Mouse (Mus musculus) left cerebral cortex, adult 11 months (tissue): ENCODE measurements around the gene Myo1e.
A peak's percentile ranks its signal among the peaks of the same experiment; 100 is the strongest.

ENCODE experiments used
- DNase-seq: peaks from one replicate; pipeline ENCODE4 v3.0.0; 2022; ENCODE audit warnings: low spot score

Gene Myo1e

GRCm38 (mm10) chr9:70409743-70410142, 202.6 kb downstream of the Myo1e start:
- no peak for DNase-seq

DNA sequence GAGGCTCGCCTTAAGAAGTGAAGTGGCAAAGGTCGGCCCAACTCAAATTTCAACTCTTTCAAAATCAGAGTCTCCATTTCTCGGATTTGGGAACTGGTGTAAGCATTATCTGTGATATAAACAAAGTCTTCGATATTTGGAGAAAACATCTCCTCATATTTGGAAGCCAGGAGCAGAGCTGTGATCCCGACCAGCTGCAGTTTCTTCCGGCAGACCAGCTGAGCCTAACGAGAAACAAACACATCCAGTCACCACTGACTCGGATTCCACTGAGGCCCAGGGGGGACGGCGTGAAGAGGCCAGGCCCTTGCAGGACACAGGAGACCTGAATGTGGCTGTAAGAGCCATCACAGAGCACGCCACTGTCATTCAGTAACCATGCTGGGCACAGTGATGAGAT, 203.5 kb downstream of the Myo1e start:
- DNase-seq = no peak

- no peak for DNase-seq
These were observed 205.9 kb downstream of the Myo1e start for GRCm38 (mm10) chr9:70413038-70413437.

DNA sequence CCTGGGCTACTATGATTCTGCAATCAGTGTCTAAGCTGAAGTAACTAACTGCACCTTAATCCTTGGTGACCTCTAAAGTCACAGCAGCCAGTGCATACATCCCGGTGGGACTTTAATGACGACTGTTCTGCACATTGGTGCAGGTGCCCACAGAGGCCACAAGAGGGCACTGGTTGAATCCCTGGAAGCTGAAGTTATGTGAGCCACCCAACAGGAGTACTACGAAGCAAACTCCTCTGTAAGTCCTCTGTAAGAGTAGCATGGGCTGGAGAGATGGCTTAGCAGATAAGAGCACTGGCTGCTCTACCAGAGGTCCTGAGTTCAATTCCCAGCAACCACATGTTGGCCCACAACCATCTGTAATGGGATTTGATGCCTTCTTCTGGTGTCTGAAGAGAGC, 209.3 kb downstream of the Myo1e start:
- DNase-seq = no peak

GRCm38 (mm10) chr9:70421257-70422056, 214.3 kb downstream of the Myo1e start, which contains the start of gene Ccnb2:
Ccnb2 (minus strand) TSS chr9:70421547.
- peak; percentile 85 for DNase-seq

GRCm38 (mm10) chr9:70422661-70423060, 215.5 kb downstream of the Myo1e start:
- no peak for DNase-seq

DNA sequence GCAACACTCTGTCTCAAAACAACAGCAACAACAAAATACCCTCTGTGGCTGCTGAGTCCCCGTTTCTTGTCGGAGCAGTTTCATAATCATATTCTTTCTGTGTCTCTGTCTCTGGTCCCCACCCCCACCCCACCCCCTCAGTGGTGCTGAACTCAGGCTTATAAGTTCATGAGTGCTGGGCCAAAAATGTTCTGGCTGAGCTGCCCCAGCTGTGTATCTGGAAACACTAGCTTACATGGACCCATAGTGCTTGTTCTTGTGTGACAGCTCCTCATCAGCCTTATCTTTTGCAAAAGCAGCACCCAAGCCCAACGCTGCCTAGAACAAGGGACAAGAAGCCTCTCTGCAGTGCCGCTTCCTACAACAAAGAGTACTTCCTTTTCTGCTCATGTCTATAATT, 232.8 kb downstream of the Myo1e start:
- DNase-seq = no peak

DNA sequence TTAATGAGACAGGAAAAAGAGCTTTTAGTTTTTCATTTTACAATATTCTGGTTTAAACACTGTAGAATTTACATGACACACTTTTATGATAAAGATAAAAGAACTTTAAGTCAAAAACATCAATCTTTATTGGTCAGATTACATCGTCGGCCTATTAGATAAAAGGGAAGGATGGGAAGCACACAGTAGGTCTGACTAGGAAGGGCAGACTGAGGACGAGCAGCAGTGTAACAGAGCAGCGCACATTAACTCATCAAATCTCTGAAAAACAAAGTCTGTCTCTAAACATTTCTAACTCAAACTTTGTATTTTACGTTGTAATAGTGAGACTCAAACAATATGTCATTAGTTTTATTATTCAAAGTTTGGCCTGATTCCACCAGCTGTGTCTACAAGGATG, 241.9 kb downstream of the Myo1e start:
- DNase-seq = no peak
